Mouse (Mus musculus) G1E-ER4 (cell line): Measurements from ENCODE around the gene Bcl2l1. TPM values are rescaled to one million over a fixed set of nuclear protein-coding genes. Genes with fewer than 3 reads are reported as not detected.

Experiments used
- GATA1 ChIP-seq: IDR thresholded peaks from one replicate; pipeline ENCODE4 v1.8.0; 2012; ENCODE audit warnings: low read length, inconsistent platforms
- polyA plus RNA-seq: library from polyadenylated mRNA; stranded (reverse); fragments of >175 nt; gene quantifications from 2 replicates; pipeline ENCODE4 v1.2.3, GENCODE M21; 2012

The Bcl2l1 gene
- polyA plus RNA-seq, 1 experiment: 53.0 TPM

DNA sequence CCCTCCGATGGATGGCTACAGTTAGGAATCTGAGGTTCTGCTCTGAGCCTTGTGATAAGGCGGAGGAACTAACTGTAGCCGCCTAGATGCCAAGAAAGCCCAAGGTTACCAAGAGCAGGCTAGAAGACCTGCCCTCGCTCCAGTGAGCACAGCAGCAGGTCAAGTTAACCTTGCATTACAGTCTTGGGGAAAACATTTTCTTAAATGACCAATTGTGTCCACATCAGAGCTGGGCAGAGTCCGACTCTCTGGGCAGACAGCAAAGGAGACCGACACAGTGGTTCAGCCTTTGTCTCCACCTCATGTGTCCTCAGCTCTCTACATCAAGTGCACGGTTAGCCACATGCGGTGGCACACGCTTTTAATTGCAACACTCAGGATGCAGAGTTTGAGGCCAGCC, 60.0 kb downstream of the Bcl2l1 start:
- no peak for TF ChIP-seq GATA1

- no peak for TF ChIP-seq GATA1
These were observed 61.9 kb downstream of the Bcl2l1 start for GRCm38 (mm10) chr2:152769677-152770076.

GRCm38 (mm10) chr2:152767618-152768271, 63.8 kb downstream of the Bcl2l1 start:
- TF ChIP-seq GATA1: no peak

DNA sequence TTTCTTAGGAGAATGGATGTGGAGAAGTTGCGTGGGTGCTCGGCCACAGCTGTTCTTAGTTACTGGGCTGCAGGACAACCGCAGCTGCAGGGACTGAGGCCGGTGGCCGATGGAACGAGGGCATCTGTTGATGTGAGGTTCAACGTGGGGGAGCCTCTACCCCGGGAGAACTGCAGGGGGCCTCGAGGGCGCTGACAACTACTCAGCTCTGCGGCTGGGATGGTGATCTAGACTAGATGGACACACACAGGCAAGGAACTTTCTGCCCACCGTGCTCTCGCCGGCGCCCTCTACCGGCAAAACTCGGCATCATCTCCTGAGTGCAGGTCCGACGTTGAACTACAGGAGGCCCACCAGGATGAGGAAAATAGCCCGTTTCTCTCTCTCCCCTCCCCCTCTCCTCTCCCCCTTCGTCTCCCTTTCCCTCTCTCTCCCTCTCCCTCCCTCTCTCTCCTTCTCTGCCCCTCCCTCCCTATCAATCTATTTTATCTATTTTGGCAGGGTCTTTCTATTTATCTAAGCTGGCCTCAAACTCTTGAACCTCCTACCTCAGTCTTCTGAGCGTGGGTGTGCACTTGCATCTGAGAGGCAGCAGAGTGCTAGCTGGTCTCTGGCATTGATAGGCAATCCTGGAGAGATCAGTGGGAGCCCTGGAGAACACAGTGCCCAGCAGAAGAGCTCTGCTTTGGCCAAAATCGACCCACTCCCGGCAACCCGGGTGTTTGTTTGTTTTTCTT, 65.0 kb downstream of the Bcl2l1 start:
- TF ChIP-seq GATA1: no peak

- TF ChIP-seq GATA1: no peak
These were observed 66.4 kb downstream of the Bcl2l1 start for GRCm38 (mm10) chr2:152765045-152765674.

DNA sequence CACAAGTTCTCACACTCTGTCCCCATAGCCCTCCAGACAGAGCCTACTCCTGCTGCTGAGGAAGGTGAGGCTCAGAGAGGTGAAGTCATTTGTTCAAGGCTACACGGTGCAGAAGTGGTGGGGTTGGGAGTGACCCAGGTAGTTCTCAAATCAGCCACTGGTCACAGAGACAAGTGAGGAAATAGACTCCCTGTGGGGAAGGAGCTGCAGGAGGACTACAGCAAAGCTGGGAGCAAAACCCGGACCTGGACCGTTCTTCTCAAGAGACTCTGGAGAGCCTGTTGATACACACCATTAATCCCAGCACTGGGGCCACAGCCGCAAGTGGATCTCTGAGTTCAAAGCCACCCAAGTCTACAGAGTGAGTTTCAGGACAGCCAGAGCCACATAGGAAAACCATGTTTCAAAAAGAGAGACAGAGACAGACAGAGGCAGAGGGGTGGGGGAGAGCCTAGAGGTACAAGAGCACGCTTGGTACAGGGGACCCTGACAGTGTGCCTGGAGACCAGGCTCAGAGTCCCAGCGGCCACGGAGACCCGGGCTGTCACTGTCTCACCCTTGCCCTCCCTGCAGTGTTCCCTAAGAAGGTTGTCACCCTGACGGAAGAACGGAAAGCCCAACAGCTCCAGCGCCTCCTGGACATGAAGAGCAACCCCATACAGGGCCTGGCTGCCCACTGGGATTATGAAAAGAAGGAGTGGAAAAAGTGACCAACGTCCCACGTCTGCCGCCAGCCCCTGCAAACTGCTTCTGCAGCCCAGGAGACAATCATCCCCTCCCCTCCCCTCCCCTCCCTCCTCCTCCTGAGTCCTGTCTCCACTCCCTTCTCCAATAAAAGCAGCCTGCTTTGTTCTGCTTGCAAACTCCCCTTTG, 67.1 kb downstream of the Bcl2l1 start:
- no peak for TF ChIP-seq GATA1

- TF ChIP-seq GATA1: no peak
These were observed 68.2 kb downstream of the Bcl2l1 start for GRCm38 (mm10) chr2:152763310-152763709.

- TF ChIP-seq GATA1: no peak
These were observed 73.2 kb downstream of the Bcl2l1 start for GRCm38 (mm10) chr2:152758351-152758750.

DNA sequence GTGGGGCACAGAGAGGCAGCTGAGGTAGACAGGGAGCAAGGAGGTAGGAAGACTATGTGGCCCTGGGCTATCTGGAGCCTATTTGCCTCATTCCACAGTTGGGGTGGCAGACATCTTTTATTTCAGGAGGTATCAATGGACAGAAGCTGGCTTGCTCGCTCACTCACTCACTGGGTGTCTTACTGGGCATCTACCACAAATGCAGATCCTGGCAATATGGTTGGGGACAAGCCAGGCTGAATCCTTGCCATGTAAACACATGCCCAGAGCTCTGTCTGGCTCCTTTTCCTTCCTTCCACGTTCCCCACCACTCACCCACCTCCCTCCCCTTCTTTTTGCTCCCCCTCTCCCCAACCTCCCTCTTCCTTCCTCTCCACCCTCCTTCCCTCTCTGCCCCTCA, 74.0 kb downstream of the Bcl2l1 start:
- no peak for TF ChIP-seq GATA1

- no peak for TF ChIP-seq GATA1
These were observed 74.8 kb downstream of the Bcl2l1 start for GRCm38 (mm10) chr2:152756474-152757393.

DNA sequence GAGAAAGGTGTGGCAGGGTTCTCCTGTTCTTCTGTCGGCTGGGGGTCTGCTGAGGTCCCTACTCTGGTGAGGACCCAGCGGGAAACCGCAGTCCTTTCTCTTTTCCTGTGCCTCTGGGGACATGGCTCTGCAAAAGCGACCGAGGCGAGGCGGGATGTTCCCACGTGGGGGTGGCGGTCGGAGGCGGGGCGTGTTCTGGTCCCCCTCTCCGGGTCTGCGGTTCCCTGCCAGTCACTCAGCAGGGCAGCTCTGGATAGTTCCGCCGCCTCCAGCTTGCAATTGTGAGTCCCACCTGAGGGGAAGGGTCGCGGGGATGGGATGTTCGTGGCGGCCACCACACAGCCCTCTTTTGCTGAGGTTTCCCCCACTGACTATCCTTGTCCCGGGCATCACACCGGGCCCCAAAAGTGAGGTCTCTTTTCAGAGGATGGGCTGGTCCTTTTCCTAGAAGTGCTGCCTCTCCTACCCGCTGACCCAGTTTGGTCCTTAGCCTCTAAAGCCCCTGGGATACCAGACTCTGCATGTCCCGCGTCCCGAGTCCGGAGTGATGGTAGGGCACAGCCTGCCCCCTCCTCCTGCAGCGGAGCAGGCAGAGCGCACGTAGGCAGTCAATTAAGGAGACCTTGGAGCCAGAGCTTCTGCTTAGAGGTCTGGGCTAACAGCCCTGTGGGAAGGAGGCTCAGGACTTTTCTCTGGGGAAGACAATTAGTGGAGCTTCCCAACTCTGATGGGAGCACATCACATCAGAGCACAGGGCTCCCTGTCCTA, 77.4 kb downstream of the Bcl2l1 start, which contains the start of gene Cox4i2:
TSS of gene Cox4i2 (plus strand) at position 230 of the 768 bp plus-strand sequence.
- TF ChIP-seq GATA1: no peak

DNA sequence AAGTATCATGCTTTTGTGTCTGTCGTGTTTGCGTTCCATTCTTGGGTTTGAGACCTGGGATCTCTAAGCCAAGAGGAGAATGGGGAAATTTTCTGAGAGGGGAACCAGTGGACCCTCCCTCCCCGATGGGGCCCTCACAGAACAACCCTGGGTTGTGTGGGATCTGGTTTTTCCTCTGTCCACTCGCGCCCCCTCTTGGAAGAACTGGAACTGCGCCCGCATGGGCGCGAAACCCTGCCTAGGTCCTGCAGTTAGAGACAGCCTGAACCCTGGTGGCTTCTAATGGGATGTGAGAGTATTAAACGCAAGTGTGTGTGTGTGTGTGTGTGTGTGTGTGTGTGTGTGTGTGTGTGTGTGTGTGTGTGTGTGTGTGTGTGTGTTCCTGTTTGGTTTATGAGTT, 89.1 kb downstream of the Bcl2l1 start:
- no peak for TF ChIP-seq GATA1

GRCm38 (mm10) chr2:152741153-152742041, 90.1 kb downstream of the Bcl2l1 start:
- TF ChIP-seq GATA1: no peak
